Comparison of ENCODE assay signal across 8 mouse cellular contexts in genomic region chr17:67303326-67304099, GRCm38 (mm10). TPM values are rescaled to one million over a fixed set of nuclear protein-coding genes. Genes with fewer than 3 reads are reported as not detected.
DNase-seq lines count a peak whose midpoint lies in the region; ATAC-seq and TF ChIP-seq lines count a peak whose summit lies in the region.

No protein-coding gene starts in this region.

- H3K4me1 ChIP-seq in forebrain, postnatal 0 days (ENCODE audit: insufficient read depth) = 0 out of 2 replicates have a peak, but pooled peaks cover 10% of the 10 kb centered on the region

- no peaks in the 10 kb centered on the region for H3K9me3 ChIP-seq in forebrain, postnatal 0 days (ENCODE audit: low read length)

- H3K27me3 ChIP-seq in forebrain, postnatal 0 days (ENCODE audit: insufficient read depth, low read length) = no peaks in the 10 kb centered on the region

- ATAC-seq in forebrain, postnatal 0 days = peak; percentile 84

- H3K36me3 ChIP-seq in forebrain, postnatal 0 days (ENCODE audit: insufficient read depth) = no peaks in the 10 kb centered on the region

- H3K4me3 ChIP-seq in forebrain, postnatal 0 days (ENCODE audit: low read depth, low read length) = no peak overlapping the region

- no peak overlapping the region; the same call in 1 of the 2 replicates for H3K27ac ChIP-seq in forebrain, postnatal 0 days (ENCODE audit: low read depth, low read length)

- DNase-seq in layer of hippocampus, adult 9-11 months = peak; percentile 19
- DNase-seq in layer of hippocampus, postnatal 10 days (ENCODE audit: low spot score in 2 of 2) = no peak
- DNase-seq in forebrain, postnatal 0 days = no peak
- DNase-seq in kidney, postnatal 10 days = peak; percentile 49
- DNase-seq in right cerebral cortex, postnatal 14 days = peak; percentile 22
- no peak for DNase-seq in spleen, postnatal 4 days (ENCODE audit: low spot score in 2 of 2)
- DNase-seq in thymus, postnatal 0 days (ENCODE audit: low spot score) = no peak
- no peak for DNase-seq in layer of hippocampus, adult 18-20 months (ENCODE audit: low spot score in 2 of 2)

- H3K4me2 ChIP-seq in forebrain, postnatal 0 days (ENCODE audit: low read depth) = peak overlapping the region; percentile 30

- no peak for TF ChIP-seq CTCF in forebrain, postnatal 0 days (IDR thresholded peaks at IDR 0.05; ENCODE audit: low read depth)

- WGBS in forebrain, postnatal 0 days = 36% methylated on average over 18 of the region's 18 CpGs

- no peak overlapping the region for H3K9ac ChIP-seq in forebrain, postnatal 0 days

RNA-seq across cellular contexts. Expression of gene Ptprm, which starts 50.7 kb away (rescaled TPM):
- 10 to 100 TPM; 27.3 to 31.9 TPM for total RNA-seq in layer of hippocampus, postnatal 10 days (2021)
- total RNA-seq in forebrain, postnatal 0 days (2014; rRNA removed) = 26.6 and 33.2 TPM in 2 replicates
- polyA plus RNA-seq in forebrain, postnatal 0 days (2015; fragmentation: Nextera tagmentation; extraction: Ambion mirVana) = 7.9 and 12.9 TPM in 2 replicates
- 1.4 and 1.5 TPM in 2 replicates for polyA plus RNA-seq in thymus, postnatal 0 days (2015; fragmentation: Nextera tagmentation; extraction: Ambion mirVana)
- 10 to 100 TPM; 21.9 to 22.7 TPM for total RNA-seq in layer of hippocampus, adult 18-20 months (2021)

Comparison
In these comparisons a context has a peak if more than half of its experiments do, and no peak if none do; other contexts are left out.
1. DNase-seq: peak in layer of hippocampus, adult 9-11 months (single experiment), kidney, postnatal 10 days (single experiment) and right cerebral cortex, postnatal 14 days (single experiment); none in layer of hippocampus, postnatal 10 days (0 of 2), forebrain, postnatal 0 days (single experiment), spleen, postnatal 4 days (0 of 2), thymus, postnatal 0 days (single experiment) and layer of hippocampus, adult 18-20 months (0 of 2).